Mouse (Mus musculus): ENCODE measurements around the gene A730015C16Rik.

Gene A730015C16Rik

GRCm38 (mm10) chr4:108848505-108848848 is at the start of gene A730015C16Rik:
Gene A730015C16Rik (minus strand): TSS chr4:108848619.
- no peak for DNase-seq (ENCODE audit: low spot score in 2 of 2)

DNA sequence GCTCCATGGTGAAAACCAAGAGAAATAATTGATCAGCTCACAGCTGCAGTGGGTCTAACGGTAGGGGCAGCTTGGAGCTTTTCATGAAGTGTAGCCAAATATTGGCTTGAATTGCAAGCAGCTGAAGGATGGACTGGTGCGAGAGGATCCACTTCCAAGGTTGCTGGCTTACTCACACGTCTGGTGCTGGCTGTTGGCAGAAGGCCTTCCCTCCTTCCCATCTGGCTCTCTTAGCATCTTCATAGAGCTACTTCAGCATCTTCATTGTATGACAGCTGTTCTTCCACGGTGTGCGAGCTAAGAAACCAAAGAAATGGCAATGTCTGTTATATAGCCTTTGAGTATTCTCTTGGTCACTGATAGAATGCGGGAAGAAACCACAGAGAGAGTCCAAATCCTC is 42.5 kb upstream of the A730015C16Rik start:
- DNase-seq (ENCODE audit: low spot score in 2 of 2): no peak

- no peak for DNase-seq (ENCODE audit: low spot score in 2 of 2)
Measured at GRCm38 (mm10) chr4:108887456-108887855, 39.0 kb upstream of the A730015C16Rik start.

DNA sequence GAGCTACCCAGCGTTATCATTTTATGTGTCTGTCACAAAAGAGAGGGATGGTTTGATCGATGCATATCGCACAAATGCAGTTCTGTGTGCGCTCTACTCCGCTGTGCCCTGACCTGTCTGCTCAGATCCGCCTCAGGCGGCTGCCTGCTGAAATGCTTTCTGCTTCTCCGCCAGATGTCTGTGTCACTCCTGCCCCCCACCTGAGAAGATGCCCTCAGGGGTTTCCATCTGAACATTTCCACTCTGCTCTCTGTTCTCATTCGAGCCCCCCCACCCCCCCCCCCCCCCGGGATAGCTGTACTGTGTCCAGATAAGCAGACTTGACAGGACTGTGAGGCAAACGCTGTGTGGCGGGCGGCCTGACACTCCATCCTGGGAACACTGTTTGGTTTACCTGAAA is 35.4 kb upstream of the A730015C16Rik start:
- no peak for DNase-seq (ENCODE audit: low spot score in 2 of 2)

DNA sequence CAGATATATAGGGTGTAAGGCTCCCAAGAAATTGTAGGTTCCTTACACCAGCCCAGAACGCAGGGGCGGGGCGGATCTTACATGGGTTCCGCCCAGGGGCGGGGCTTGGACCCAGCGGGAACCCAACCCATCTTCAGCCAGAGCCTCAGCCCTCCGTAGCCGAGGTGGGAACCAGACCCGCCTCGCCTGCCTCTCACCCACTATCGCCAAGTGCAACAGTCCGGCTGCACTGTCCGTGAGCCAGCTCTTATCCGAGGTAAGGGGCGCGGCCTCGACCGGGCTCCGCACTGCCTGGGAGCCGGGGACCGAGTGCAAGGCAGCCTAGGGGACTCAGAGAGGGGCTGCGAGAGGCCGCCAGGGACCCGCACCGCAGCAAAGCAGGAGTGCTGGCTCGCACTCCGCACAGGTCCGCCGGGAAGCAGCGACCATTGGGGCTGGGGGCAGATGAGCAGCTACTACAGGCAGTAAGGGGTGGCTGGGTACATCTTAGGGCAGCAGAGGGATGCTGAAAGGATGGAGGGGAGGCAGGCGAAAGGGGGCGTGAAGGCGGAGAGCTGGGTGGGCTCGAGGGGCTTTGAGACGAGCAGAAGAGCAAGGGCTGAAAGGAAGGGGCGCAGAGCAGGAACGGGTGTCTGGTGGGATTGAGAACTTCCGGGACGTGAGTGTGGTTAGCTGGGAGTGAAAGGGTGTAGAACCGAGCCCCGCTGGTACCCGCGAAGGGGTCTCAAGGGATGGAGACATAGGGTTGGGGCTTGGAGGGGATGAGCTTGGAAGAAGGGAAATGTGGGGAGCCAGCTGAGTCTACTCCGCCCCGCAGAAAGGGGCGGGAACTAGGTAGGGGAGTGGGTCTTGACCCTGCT is 30.8 kb upstream of the A730015C16Rik start, which contains the start of gene Rab3b:
Gene Rab3b (plus strand): TSS at position 101 of the 860 bp plus-strand sequence.
- DNase-seq (ENCODE audit: low spot score in 2 of 2): peak; percentile 12 to 47

DNA sequence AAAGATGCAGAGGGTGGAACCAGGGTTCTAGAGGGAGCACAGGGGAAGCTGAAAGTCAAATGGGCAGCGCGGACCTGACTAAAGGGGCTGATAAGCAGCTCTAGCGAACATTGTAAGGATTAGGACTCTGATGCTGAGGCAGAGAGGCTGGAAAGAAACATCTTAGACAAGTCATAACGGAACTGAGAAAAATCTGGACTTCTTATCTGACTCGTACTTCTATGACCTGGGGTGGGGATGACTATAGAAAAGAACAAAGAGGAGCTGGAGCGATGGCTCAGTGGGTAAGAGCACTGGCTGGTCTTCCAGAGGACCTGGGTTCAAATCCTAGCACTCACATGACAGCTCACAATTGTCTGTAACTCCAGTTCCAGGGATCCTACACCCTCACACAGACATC is 29.5 kb upstream of the A730015C16Rik start:
- DNase-seq (ENCODE audit: low spot score in 2 of 2): no peak

- DNase-seq (ENCODE audit: low spot score in 2 of 2): no peak
Measured at GRCm38 (mm10) chr4:108873746-108874145, 25.3 kb upstream of the A730015C16Rik start.

DNA sequence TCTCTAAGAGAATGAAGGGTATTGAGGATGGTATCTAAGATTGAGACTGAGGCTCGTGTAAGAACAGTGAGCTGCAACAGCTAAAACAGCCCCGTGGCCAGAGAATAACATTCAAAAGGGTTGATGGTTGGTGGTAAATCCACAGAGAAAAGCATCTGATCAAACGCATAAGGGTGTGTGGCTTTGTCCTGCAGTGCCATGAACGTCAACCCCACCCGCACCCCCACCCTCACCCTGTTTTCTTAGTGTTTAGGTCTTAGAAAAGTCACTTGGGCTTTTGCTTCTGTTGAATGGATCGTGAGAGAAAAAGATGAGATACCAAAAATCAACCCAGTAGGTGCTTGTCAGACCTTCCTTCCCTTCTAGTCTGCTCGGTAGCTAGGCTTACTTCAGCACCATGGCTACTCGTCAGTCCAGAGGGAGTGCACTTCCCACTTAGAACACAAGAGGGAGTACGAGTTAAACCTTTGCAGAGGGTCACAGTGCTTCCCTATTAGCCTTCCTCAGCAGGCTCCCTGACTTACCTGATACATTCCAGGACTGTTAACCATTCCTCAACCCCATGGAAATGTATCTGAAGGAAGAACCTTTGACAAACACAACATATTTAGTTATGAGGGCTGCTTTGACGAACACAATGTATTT is 21.4 kb upstream of the A730015C16Rik start:
- peak; percentile 33 to 79 for DNase-seq (ENCODE audit: low spot score in 2 of 2)

- DNase-seq (ENCODE audit: low spot score in 2 of 2): no peak
Measured at GRCm38 (mm10) chr4:108866806-108867205, 18.4 kb upstream of the A730015C16Rik start.

DNA sequence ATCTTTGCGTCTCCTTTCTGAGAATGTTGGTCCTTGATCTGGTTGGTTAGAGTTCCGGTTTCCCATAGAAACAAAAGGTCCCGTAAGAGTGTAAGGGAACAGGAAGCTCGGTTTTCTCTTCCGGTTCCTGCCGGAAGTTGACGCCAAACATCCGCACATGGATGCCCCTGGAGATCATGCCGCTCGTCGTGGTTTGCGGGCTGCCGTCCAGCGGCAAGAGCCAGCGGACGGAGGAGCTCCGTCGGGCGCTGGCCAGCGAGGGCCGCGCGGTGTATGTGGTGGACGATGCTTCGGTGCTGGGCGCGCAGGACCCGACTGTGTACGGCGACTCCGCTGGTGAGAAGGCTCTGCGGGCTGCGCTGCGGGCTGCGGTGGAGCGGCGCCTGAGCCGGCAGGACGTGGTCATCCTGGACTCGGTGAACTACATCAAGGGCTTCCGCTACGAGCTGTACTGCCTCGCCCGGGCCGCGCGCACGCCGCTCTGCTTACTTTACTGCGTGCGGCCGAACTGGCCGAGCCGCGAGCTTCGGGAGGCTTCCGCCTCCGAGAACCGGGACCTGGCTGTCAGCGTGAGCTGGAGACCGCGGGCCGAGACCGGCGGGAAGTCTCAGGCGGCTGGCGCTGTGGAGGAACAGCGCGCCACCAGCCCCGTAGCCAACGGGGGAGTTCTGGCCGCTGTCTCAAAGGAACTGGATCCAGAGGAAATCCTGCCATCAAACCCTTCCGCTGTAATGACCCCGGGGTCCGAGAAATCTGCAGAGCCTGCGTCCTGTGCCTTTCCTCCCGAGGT is 509 bp downstream of the A730015C16Rik start, which contains the start of gene Kti12:
Gene Kti12 (plus strand): TSS at position 71 of the 790 bp plus-strand sequence.
- peak; percentile 58 to 69 for DNase-seq (ENCODE audit: low spot score in 2 of 2)

DNA sequence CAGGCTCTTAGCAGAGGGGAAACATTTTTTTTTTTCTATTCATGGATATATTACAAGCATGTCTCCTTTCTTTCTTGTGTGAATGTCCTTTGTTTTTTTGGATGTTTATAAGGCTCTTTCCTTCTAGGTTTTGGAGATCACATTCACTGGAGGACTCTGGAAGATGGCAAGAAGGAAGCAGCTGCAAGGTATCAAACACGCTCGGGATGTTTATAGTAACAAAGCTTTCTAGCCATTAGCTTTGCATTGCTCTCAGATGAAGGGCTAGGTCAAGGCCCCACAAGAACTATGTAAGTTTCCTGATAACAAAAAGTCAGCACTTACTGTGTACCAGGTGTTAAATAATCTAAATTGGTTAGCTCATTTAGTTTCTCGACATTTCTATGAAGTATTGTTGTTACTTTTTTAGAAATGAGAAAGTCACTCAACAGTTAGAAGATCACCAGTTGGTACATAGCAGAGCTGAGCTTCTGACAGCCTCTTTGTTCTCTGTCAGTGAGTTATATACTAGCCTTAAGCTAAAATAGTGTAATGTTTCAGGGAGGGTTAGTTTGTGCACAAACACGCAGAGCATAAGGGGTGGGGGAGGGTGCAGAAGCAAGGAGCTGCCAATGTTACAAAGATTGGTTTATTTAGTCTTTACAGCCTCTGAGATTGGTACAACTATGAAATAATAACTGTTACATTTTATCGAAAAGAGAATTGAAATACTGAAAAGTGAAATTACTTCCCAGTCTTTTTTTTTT is 2.4 kb downstream of the A730015C16Rik start:
- no peak for DNase-seq (ENCODE audit: low spot score in 2 of 2)

- no peak for DNase-seq (ENCODE audit: low spot score in 2 of 2)
Measured at GRCm38 (mm10) chr4:108843336-108843735, 5.1 kb downstream of the A730015C16Rik start.

DNA sequence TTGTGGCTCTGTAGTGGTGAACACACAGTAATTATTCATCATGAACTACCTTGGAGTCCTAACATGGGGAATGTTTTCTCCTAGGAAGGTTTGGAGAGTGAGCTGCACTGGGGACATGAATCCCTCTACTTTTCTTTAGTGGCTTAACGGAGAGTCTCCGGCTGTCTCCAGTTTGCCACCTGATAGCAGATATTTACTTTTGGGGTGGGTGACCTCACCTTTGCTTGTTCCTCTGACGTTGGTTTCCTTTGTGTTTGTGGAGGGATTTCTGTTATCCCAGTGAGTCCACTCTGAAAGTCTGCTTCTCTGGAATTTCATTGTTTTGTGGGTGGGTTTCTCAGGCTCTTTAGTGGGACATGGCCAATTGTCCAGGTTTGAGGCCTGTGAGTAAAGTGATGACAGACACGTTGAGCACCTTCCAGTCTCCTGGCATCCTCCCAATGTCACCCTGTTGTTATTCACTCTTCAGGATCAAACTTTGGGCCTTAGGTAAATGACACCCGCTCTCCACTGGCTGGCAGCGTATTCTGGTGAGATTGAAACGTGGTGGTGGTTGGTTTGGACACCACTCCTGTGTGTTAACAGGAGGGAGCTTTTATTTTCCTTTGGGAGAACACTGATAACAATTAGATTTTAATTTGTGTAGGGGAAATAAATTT is 6.4 kb downstream of the A730015C16Rik start:
- no peak for DNase-seq (ENCODE audit: low spot score in 2 of 2)

- no peak for DNase-seq (ENCODE audit: low spot score in 2 of 2)
Measured at GRCm38 (mm10) chr4:108838031-108838430, 10.4 kb downstream of the A730015C16Rik start.

DNA sequence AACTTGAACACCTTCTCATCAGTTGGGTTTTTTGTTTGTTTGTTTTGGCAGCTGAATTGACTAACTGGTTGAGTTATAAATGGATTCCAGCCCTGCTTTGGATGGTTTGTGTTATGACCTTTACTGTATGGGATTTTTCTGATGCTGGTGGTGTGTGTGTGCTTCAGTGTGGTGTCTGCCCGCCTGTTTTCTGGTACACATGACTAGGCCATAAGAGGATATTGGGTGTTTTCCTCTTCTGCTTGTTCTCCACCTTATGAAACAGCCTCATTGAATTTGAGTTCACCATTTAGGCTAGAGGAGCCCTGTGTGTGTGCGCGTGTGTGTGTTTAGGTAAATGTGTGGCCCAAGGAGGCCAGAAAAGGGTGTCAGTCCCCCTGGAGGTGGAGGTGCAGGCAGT is 12.9 kb downstream of the A730015C16Rik start:
- no peak for DNase-seq (ENCODE audit: low spot score in 2 of 2)

DNA sequence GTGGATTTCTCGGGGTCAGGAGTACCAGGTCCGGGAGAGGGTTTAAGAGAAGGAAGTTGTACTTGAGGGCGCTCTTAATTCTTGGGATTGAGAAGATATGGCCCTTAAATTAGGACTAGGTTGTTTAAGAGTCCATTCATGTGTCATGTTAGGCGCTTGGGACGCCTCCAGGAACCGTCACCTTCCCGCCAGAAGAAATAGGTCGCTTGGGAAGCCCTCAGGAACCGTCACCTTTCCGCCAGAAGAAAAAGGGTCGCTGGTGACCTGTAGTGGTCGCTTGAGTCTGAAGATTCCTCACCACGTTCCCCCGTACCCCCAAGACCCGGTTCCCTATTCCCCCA is 13.5 kb downstream of the A730015C16Rik start:
- peak in 1 of 2 experiments; percentile 5 for DNase-seq (ENCODE audit: low spot score in 2 of 2)

DNA sequence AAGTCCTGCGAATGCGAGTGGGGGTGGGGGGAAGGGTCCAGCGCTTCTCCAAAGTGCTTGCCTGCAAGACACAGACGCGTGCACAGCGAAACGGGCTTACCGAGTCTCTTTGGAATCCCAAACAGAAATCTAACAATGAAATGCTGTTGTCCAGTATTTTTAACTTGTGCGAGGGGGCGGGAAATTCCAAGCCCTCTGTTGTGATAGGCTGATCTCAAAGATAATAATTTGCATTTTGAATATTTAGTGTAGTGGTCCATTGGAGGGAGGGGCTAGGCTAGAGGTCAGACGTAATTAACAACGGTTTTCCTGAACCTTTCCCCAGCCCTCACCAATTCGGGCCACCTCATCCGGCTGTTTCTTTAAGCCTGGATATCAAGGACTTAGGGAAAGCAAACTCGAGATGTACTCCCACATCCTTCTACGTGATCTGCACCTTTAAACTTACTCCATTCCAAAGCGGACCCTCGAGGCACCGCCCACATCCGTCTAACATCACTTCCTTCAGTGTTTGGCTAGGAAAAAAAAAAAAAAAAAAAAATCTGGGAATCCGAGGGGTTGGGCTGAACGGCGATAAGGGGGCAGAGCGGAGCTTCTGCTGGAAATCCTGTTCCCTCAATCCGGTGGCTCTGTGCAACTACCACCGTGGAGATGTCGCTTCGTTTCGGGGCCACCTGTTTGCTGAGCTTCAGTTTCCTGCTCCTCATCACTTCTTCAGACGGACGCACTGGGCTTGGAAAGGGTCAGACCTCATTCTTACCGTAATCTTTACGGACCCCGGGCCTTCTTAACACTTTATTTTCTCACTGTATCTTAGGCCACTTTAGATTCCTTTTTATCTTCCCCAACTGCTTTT is 14.1 kb downstream of the A730015C16Rik start, which contains the start of gene Txndc12:
Gene Txndc12 (plus strand): TSS at position 487 of the 856 bp plus-strand sequence.
- DNase-seq (ENCODE audit: low spot score in 2 of 2): peak; percentile 58 to 68

DNA sequence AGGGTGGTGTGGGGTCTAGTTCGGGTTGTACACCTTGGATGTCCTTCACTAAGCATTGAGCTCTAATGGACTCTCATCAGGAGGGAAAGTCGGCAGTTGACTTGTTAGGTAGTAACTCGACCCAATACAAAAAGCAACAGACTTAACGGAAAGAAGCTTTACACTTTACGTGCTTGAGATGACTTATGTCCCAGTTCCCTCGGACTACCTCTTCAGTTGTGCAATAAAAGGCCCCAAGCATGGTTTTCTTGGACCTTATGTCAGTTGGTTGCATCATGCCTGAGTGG is 14.6 kb downstream of the A730015C16Rik start:
- no peak for DNase-seq (ENCODE audit: low spot score in 2 of 2)

DNA sequence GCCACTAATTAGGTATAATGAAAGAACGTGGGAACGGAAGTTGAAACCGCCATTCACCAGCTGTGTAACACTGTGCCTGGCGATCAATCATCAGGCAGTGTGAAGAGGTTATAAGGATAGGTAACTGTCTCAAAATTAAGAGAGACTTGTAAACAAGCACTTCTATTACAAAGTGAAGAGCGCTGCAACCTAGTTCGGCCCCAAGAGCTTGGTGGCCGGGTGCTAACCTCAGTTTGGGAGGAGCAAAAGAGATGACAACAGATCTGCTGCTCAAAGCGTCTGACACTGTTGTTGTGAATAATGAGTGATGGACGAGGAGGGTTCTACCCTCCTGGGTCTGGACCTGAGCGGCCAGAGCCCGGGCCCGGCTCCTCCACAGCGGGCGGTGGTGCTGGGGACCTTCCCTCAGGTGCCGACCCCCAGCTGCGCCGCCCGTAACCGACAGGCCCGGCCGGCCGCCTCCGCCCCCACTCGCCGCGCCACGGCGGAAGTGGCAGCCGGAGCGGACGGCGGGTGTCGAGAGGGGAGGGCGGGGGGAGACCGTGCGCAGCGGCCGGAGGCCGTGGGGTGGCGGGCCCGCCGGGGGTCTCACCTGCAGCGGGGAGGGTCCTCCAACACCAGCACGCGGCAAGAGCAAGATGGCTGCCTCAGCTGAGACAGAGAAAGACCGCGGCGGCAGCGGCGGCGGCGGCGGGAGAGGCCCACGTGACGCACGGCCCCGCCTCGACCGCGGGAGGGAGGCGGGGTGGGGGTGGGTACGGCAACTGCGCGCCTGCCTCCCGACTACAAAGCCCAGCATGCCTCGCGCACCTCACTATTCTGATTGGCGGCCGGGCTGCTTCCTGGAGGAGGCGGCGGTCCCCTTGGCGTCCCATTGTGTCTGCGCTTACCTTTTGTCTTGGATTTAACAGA is 15.2 kb downstream of the A730015C16Rik start, which contains the start of gene Btf3l4:
Gene Btf3l4 (minus strand): TSS at position 699 of the 912 bp plus-strand sequence.
- peak; percentile 83 to 88 for DNase-seq (ENCODE audit: low spot score in 2 of 2)

Measured in thymus, postnatal 10 days (tissue).